Mouse (Mus musculus) ES-Bruce4 (cell line): ENCODE measurements around the gene Erich2. TPM values are rescaled to one million over a fixed set of nuclear protein-coding genes. Genes with fewer than 3 reads are reported as not detected.

Source experiments
- H3K27ac ChIP-seq: 2 replicates; pipeline ENCODE4 v1.5.1; 2012; ENCODE audit warnings: low read length, inconsistent platforms; ENCODE audit not compliant: insufficient read depth
- H3K27me3 ChIP-seq: 2 replicates; pipeline ENCODE4 v1.6.1; 2012; ENCODE audit warnings: mild to moderate bottlenecking, low read length, inconsistent platforms; ENCODE audit not compliant: control insufficient read depth, poor library complexity, insufficient read depth, severe bottlenecking
- H3K36me3 ChIP-seq: 2 replicates; pipeline ENCODE4 v1.6.1; 2012; ENCODE audit warnings: inconsistent platforms, mild to moderate bottlenecking, low read length, moderate library complexity; ENCODE audit not compliant: control insufficient read depth, poor library complexity, insufficient read depth, severe bottlenecking
- H3K4me1 ChIP-seq: one replicate; pipeline ENCODE4 v1.8.1; 2011; ENCODE audit warnings: low read length; ENCODE audit not compliant: control insufficient read depth, insufficient read depth
- H3K4me3 ChIP-seq: 2 replicates; pipeline ENCODE4 v1.5.1; 2011; ENCODE audit warnings: low read depth, mild to moderate bottlenecking, low read length
- H3K9ac ChIP-seq: 2 replicates; pipeline ENCODE4 v1.6.1; 2012; ENCODE audit warnings: low read depth, mild to moderate bottlenecking, inconsistent platforms; ENCODE audit not compliant: poor library complexity, severe bottlenecking
- H3K9me3 ChIP-seq: replicated peaks from 2 replicates; pipeline ENCODE4 v1.6.1; 2012; ENCODE audit warnings: mild to moderate bottlenecking, low read length, inconsistent platforms; ENCODE audit not compliant: control insufficient read depth, poor library complexity, insufficient read depth, severe bottlenecking
- CTCF ChIP-seq: IDR thresholded peaks from one replicate; pipeline ENCODE4 v1.8.1; 2011; ENCODE audit warnings: low read depth, low read length
- EP300 ChIP-seq: IDR thresholded peaks from 2 replicates; pipeline ENCODE4 v1.6.1; 2011; ENCODE audit warnings: low read depth, low read length; ENCODE audit not compliant: insufficient read depth
- POLR2A ChIP-seq: IDR thresholded peaks from one replicate; pipeline ENCODE4 v1.8.1; 2011; ENCODE audit warnings: low read length; ENCODE audit not compliant: insufficient read depth
- polyA plus RNA-seq: library from polyadenylated mRNA; stranded (reverse); fragments of >200 nt; gene quantifications from 2 replicates; pipeline ENCODE4 v1.2.4, GENCODE M21; 2011; ENCODE audit warnings: low read depth; ENCODE audit not compliant: missing spikeins, insufficient read depth, insufficient read length

Gene Erich2
- polyA plus RNA-seq, 1 experiment, result 2.6 TPM

- H3K4me1 ChIP-seq, result peaks cover 2% of the 10 kb centered on the region
Observed at GRCm38 (mm10) chr2:70563721-70564645, 55.4 kb downstream of the Erich2 start.

DNA sequence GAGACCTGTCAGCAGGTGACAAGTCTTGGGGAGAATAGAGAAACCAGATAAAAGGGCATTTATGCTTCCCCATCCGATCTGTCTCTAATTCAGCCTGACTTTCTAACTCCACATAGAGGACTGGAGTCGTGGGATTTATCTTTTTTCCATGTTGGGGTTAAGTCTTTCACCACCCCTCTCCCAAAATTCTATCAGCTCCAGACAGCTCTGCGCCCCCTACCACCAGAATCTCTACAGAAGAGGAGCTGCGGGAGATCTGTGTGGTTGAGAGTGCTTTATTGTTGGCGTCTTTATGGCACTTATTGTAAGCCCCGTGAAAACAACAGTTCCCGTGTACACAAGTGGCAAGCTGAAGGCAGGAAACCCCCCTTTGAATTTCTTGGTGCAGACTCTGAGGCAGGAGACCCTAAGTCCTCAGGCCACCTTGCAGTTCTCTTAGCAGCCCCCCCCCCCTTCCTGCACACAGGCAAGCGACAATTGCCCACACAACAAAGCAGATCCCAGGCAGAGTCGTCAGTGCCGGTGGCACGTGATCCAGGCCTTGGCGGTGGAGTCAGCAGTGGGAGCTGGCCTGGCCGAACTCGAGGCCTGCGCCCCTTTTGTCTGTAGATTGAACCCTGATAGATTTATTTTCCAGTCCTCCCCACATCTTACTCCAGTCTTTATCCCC, 56.2 kb downstream of the Erich2 start:
- H3K9ac ChIP-seq, result no peak overlapping the region
- no peaks in the 10 kb centered on the region for H3K9me3 ChIP-seq
- no peaks in the 10 kb centered on the region for H3K36me3 ChIP-seq
- H3K4me1 ChIP-seq, result peaks cover 2% of the 10 kb centered on the region
- H3K27ac ChIP-seq, result no peak overlapping the region
- peaks cover 27% of the 10 kb centered on the region for H3K27me3 ChIP-seq
- TF ChIP-seq EP300, result no peak
- no peak for TF ChIP-seq CTCF
- TF ChIP-seq POLR2A, result no peak
- H3K4me3 ChIP-seq, result no peak overlapping the region

More at GRCm38 (mm10) chr2:70563721-70564645, 55.4 kb downstream of the Erich2 start:
- H3K9ac ChIP-seq, result peak overlapping the region; percentile 22
- H3K36me3 ChIP-seq, result no peaks in the 10 kb centered on the region
- H3K9me3 ChIP-seq, result no peaks in the 10 kb centered on the region
- peaks cover 25% of the 10 kb centered on the region for H3K27me3 ChIP-seq
- peak overlapping the region; percentile 41 for H3K4me3 ChIP-seq
- no peak overlapping the region for H3K27ac ChIP-seq
- TF ChIP-seq EP300 (no peak), POLR2A (no peak), CTCF (no peak)

DNA sequence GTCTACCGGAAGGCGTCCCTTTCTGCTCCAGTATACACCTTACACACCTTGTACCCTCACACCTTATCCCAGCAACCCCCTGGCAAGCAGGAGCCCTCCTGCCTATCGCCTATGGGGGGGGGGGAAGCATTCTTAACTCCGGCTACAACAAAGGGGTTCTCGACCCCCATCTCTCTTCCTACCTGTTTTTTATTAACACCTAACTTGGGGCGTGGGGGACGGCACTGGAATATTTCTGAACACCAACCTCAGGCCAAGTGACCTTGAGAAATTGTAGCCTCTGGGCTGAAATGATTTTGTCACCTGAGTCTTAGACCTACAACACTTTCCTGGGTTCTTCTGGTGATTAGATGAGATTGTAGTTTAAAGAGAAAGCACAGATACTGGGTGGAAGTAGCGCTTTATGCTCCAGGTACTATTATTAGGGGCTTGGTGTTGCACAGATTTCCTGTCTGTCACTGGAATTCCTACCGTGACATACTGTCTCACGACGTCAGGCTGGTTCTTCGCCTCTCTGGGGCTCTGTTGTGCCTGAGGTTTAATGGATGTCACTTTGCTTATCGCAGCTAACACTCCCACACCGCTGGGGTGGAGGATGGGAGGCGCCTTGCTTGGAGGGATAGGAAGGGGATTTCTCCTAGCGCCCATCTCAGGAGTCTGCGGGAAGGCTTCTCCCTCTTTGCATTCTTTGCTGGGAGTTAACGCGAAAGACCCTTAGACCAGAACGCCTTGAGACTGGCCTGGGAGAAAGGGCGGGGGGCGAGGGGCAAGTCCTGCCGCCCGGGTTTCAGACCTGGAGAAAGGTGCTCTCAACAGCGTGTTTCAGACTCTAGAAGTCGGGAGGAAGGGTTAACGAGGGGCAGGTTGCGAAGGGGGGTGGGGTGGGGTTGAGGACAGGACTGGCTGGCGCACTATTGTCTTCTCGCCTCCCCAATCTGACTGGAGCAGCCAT, 57.3 kb downstream of the Erich2 start:
- Histone ChIP-seq H3K4me3 (peak overlapping the region; percentile 11; the same call in 1 of the 2 replicates), H3K27ac (no peak overlapping the region), H3K36me3 (no peaks in the 10 kb centered on the region), H3K9me3 (no peaks in the 10 kb centered on the region), H3K4me1 (peaks cover 2% of the 10 kb centered on the region), H3K9ac (0 out of 2 replicates have a peak overlapping the region, but pooled peaks have one; percentile 15), H3K27me3 (peaks cover 27% of the 10 kb centered on the region)
- no peak for TF ChIP-seq EP300
- no peak for TF ChIP-seq POLR2A
- no peak for TF ChIP-seq CTCF

GRCm38 (mm10) chr2:70566603-70566981, 58.0 kb downstream of the Erich2 start:
- no peaks in the 10 kb centered on the region for H3K36me3 ChIP-seq
- H3K9me3 ChIP-seq, result no peaks in the 10 kb centered on the region
- no peak overlapping the region for H3K27ac ChIP-seq
- H3K9ac ChIP-seq, result 0 out of 2 replicates have a peak overlapping the region, but pooled peaks have one; percentile 15
- H3K4me3 ChIP-seq, result peak overlapping the region; percentile 30; the same call in 1 of the 2 replicates
- peaks cover 26% of the 10 kb centered on the region for H3K27me3 ChIP-seq
- TF ChIP-seq EP300 (no peak), CTCF (no peak), POLR2A (no peak)
- H3K4me1 ChIP-seq, result peaks cover 2% of the 10 kb centered on the region

DNA sequence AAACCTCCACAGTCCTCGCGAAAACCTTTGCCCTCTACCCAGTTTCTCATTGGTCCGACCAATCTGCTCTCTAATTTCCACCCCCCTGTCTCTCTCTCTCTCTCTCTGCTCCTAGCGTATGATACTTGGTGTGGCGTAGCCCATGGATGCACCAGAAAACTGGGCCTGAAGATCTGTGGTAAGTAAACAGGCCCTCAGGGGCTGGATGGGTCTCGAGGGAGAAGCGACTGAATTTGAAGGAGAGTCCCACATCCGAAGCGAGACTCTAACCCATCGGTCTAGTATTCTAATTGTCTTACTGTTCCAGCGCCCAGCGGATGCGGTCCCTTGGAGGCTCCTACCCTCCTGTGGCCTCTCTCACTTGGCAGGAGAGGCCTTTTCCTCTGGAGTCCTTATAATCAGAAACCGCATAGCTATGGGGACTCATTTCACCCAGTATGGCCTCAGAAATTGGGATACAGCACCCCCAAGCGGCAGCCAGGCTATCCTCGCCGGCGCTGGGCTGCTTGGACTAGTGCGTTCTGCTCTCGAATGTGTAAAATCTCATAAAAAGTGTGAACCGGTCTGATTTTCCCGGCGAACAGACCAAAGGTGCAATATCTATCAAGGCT, 58.6 kb downstream of the Erich2 start:
- Histone ChIP-seq H3K4me3 (no peak overlapping the region), H3K9me3 (no peaks in the 10 kb centered on the region), H3K27ac (no peak overlapping the region), H3K9ac (no peak overlapping the region), H3K27me3 (peaks cover 20% of the 10 kb centered on the region), H3K36me3 (no peaks in the 10 kb centered on the region), H3K4me1 (peaks cover 2% of the 10 kb centered on the region)
- TF ChIP-seq POLR2A (no peak), EP300 (no peak), CTCF (peak; percentile 55)
